Mouse (Mus musculus) myocyte (in vitro differentiated cells): ENCODE measurements around the gene Pcid2. TPM values are rescaled to one million over a fixed set of nuclear protein-coding genes. Genes with fewer than 3 reads are reported as not detected.
A peak's percentile ranks its signal among the peaks of the same experiment; 100 is the strongest.

Experiments used
- H3K27me3 ChIP-seq: one replicate; pipeline ENCODE4 v1.6.1; 2011; ENCODE audit not compliant: control insufficient read depth, insufficient read depth, insufficient read length
- H3K36me3 ChIP-seq: one replicate; pipeline ENCODE4 v1.6.1; 2011; ENCODE audit not compliant: control insufficient read depth, insufficient read depth
- H3K4me2 ChIP-seq: one replicate; pipeline ENCODE4 v1.6.1; 2011; ENCODE audit warnings: low read depth, control low read depth
- H3K4me3 ChIP-seq: one replicate; pipeline ENCODE4 v1.5.1; 2011; ENCODE audit warnings: mild to moderate bottlenecking, control low read depth, moderate library complexity
- H3K79me2 ChIP-seq: one replicate; pipeline ENCODE4 v1.6.1; 2011; ENCODE audit not compliant: control insufficient read depth, insufficient read depth
- H3ac ChIP-seq: one replicate; pipeline ENCODE4 v1.6.1; 2011; ENCODE audit not compliant: control insufficient read depth, insufficient read length
- CEBPB ChIP-seq: IDR thresholded peaks from 2 replicates; pipeline ENCODE4 v1.6.1; 2011; ENCODE audit warnings: mild to moderate bottlenecking, moderate library complexity; ENCODE audit not compliant: poor library complexity, insufficient read depth, severe bottlenecking
- E2F4 ChIP-seq: IDR thresholded peaks from one replicate; pipeline ENCODE4 v1.6.1; 2011; ENCODE audit warnings: mild to moderate bottlenecking, control low read depth, moderate library complexity; ENCODE audit not compliant: insufficient read depth
- MAX ChIP-seq: IDR thresholded peaks from one replicate; pipeline ENCODE4 v1.6.1; 2011; ENCODE audit warnings: low read depth, mild to moderate bottlenecking, control low read depth
- MYOD1 ChIP-seq, 3 experiments: IDR thresholded peaks; one replicate each; pipeline ENCODE4 v1.6.1; 2011; ENCODE audit warnings: control low read depth in 2 of 3, low read depth in 2 of 3, mild to moderate bottlenecking in 2 of 3, moderate library complexity in 1 of 3; ENCODE audit not compliant: insufficient read length in 2 of 3, control insufficient read depth in 1 of 3
- MYOG ChIP-seq, 3 experiments: IDR thresholded peaks; one replicate each; pipeline ENCODE4 v1.6.1; 2011; ENCODE audit warnings: control low read depth in 2 of 3, low read depth in 2 of 3, mild to moderate bottlenecking in 2 of 3; ENCODE audit not compliant: insufficient read length in 2 of 3, control insufficient read depth in 1 of 3, insufficient read depth in 1 of 3
- POLR2A ChIP-seq: IDR thresholded peaks from one replicate; pipeline ENCODE4 v1.6.1; 2011; ENCODE audit warnings: low read depth, mild to moderate bottlenecking, control low read depth, moderate library complexity; ENCODE audit not compliant: insufficient read length
- POLR2AphosphoS2 ChIP-seq: IDR thresholded peaks from one replicate; pipeline ENCODE4 v1.6.1; 2011; ENCODE audit warnings: low read depth, control low read depth; ENCODE audit not compliant: insufficient read length
- REST ChIP-seq: IDR thresholded peaks from one replicate; pipeline ENCODE4 v1.6.1; 2011; ENCODE audit warnings: mild to moderate bottlenecking, control low read depth, moderate library complexity; ENCODE audit not compliant: insufficient read depth, insufficient read length
- SRF ChIP-seq: IDR thresholded peaks from one replicate; pipeline ENCODE4 v1.6.1; 2011; ENCODE audit warnings: low read depth; ENCODE audit not compliant: control insufficient read depth, insufficient read length
- TCF12 ChIP-seq: IDR thresholded peaks from one replicate; pipeline ENCODE4 v1.6.1; 2011; ENCODE audit warnings: mild to moderate bottlenecking, control low read depth; ENCODE audit not compliant: poor library complexity, insufficient read depth, severe bottlenecking
- TCF3 ChIP-seq: IDR thresholded peaks from one replicate; pipeline ENCODE4 v1.6.1; 2011; ENCODE audit warnings: low read depth, control low read depth; ENCODE audit not compliant: insufficient read length
- USF1 ChIP-seq: IDR thresholded peaks from one replicate; pipeline ENCODE4 v1.6.1; 2011; ENCODE audit warnings: low read depth, mild to moderate bottlenecking, control low read depth, moderate library complexity
- polyA plus RNA-seq: library from polyadenylated mRNA; unstranded; fragments of >200 nt; fragmentation: generic; extraction: Trizol; gene quantifications from one replicate; pipeline ENCODE4 v1.2.1, GENCODE M21; 2012; ENCODE audit warnings: missing spikeins

Pcid2 gene
- polyA plus RNA-seq, result 19.5 TPM

DNA sequence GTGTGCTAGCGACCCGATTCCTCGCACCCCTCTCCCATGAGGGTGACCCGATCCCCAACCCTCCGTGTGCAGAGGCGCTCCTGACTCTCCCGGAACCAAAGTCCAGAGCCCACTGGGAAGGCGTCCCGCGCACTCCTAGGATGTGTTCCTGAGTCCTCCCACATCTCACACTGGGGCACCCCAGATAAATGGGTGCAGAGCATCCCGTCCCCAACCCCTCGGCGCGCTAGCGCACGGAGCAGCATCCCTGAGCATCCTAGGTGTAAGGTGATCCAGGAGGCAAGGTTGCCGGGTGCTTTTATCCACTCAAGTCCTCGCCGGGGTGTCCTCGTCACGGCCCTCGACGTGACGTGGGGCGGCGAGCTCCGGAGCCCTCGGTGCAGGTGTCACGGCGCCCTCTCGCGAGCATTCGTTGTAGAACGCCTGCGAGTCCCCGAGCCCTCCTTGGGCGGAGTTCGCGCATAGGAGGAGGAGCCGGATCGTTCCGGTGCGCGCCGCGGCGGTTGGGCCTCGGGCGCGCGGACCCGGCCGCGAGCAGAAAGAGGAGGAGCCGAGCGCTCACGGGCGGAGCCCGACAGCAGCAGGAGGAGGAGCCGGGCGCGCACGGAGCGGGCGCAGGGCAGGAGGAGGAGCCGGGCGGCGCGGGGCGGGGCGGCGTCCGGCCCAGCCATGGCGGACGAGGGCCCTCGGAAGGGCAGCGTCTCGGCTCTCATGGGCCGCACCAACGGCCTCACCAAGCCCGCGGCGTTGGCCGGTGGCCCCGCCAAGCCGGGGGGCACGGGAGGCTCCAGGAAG, at the start of gene Pcid2, which contains the start of gene Cul4a:
Gene Pcid2, minus strand, starts transcription at position 373 of the 795 bp plus-strand sequence.
Gene Cul4a, plus strand, starts transcription at position 535 of the 795 bp plus-strand sequence.
- Histone ChIP-seq H3K4me2 (peak within 1 kb of the TSS; percentile 99), H3K4me3 (peak within 1 kb of the TSS; percentile 86), H3K27me3 (no peaks in the 10 kb centered on the region), H3K36me3 (no peaks in the 10 kb centered on the region), H3ac (peak within 1 kb of the TSS; percentile 72), H3K79me2 (peaks cover 74% of the 10 kb centered on the region)
- TF ChIP-seq MYOG (IDR thresholded peaks at IDR 0.05; ENCODE audit: control insufficient read depth in 1 of 3, insufficient read depth in 1 of 3, insufficient read length in 2 of 3, low read depth in 2 of 3) (peak in 1 of 3 experiments; percentile 32), POLR2AphosphoS2 (peak; percentile 82), E2F4 (no peak), POLR2A (peak; percentile 91)

DNA sequence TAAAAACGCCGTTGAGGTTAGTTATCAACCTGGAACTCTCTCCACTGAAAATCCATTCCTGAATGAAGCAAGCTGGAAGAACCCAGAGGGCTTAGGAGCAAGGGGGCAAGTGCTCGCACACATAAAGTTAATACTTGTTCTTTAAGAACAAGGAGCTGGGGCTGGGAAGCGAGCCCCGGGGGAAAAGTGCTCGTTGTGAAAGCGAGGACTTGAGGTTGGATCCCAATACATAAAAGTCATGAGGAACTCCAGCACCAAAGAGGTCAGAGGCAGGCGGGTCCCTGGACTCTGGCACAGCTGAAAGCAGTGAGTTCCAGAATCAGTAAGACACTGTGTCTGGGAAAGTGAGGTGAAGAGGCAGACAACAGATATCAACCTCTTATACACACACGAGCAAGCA, 48.8 kb upstream of the Pcid2 start:
- no peak overlapping the region for H3ac ChIP-seq
- H3K36me3 ChIP-seq, result peaks cover 8% of the 10 kb centered on the region
- peaks cover 4% of the 10 kb centered on the region for H3K79me2 ChIP-seq
- TF ChIP-seq MYOG (IDR thresholded peaks at IDR 0.05; ENCODE audit: control insufficient read depth in 1 of 3, insufficient read depth in 1 of 3, insufficient read length in 2 of 3, low read depth in 2 of 3), result no peak
- H3K4me2 ChIP-seq, result no peak overlapping the region
- H3K4me3 ChIP-seq, result no peak overlapping the region
- H3K27me3 ChIP-seq, result no peaks in the 10 kb centered on the region

DNA sequence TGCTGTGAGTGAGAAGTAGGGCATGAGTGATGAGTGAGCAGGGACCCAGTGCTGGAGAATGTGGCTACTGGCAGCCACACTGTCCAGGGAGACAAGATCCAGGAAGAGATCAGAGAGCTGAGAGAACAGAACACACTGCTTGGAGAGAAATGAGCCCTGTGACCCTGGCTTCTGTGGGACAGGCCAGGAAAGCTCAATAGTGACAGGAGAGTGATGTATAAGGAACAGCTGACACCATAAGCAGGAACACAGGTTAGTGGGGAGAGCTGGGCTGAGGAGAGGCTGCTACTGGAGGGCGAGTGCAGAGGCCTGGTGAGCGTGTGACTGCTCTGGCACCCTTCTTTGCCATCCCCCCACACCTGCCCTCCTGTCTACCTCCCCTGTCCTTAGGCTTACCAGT, 45.7 kb upstream of the Pcid2 start:
- no peak overlapping the region for H3K4me3 ChIP-seq
- no peak for TF ChIP-seq USF1
- peak in 1 of 3 experiments; percentile 16 for TF ChIP-seq MYOG (IDR thresholded peaks at IDR 0.05; ENCODE audit: control insufficient read depth in 1 of 3, insufficient read depth in 1 of 3, insufficient read length in 2 of 3, low read depth in 2 of 3)
- TF ChIP-seq POLR2A, result no peak
- no peak for TF ChIP-seq CEBPB
- TF ChIP-seq TCF3, result no peak
- no peak for TF ChIP-seq TCF12
- no peak for TF ChIP-seq SRF
- TF ChIP-seq MYOD1 (IDR thresholded peaks at IDR 0.05; ENCODE audit: control insufficient read depth in 1 of 3, insufficient read length in 2 of 3, low read depth in 2 of 3), result peak in 2 of 3 experiments; percentile 31 to 60
- TF ChIP-seq MAX, result no peak
- TF ChIP-seq E2F4, result no peak
- TF ChIP-seq POLR2AphosphoS2, result peak; percentile 27
- TF ChIP-seq REST, result no peak
- H3ac ChIP-seq, result no peak overlapping the region
- H3K36me3 ChIP-seq, result peaks cover 8% of the 10 kb centered on the region
- no peaks in the 10 kb centered on the region for H3K27me3 ChIP-seq
- no peak overlapping the region for H3K4me2 ChIP-seq
- no peaks in the 10 kb centered on the region for H3K79me2 ChIP-seq

DNA sequence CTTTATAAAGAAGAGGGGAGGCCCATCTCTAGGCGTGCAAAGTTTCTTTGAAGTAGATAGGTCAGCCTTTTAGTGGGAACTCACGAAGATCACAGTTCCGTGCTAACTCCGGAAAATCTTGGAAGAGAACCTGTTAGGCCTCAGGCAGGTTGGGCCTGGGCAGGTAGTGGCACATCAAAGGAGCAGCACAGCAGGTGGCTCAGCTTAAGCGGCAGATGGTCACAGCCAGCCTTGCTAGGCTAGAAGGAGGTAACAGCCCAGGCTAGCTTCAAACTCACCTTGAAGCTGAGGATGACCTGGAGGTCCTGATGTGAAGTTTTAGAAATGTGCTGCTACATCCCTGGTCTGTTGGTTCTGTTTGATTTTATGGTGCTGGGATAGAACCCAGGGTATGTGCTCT, 44.6 kb upstream of the Pcid2 start:
- H3K36me3 ChIP-seq, result peaks cover 8% of the 10 kb centered on the region

DNA sequence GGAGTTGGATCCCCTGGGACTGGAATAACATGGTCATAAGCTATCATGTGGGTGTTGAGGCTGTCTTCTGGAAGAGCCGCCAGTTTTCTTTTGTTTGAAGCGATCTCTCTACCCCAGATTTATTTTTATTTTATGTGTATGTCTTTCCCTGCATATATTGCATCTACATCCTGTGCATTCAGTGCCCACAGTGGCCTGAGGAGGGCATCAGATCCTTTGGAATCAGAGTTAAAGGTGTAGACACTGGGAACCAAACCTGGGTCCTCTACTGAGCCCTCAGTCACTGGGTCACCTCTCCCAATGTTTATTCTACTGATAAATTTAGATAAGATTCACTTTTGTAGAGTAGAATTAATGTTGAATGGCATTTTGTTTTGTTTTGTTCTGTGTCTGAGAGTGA, 44.0 kb upstream of the Pcid2 start:
- Histone ChIP-seq H3K4me2 (no peak overlapping the region), H3ac (no peak overlapping the region), H3K79me2 (no peaks in the 10 kb centered on the region), H3K27me3 (no peaks in the 10 kb centered on the region), H3K4me3 (no peak overlapping the region), H3K36me3 (peaks cover 8% of the 10 kb centered on the region)
- TF ChIP-seq MYOG (IDR thresholded peaks at IDR 0.05; ENCODE audit: control insufficient read depth in 1 of 3, insufficient read depth in 1 of 3, insufficient read length in 2 of 3, low read depth in 2 of 3), result no peak
- TF ChIP-seq USF1, result no peak
- TF ChIP-seq CEBPB, result no peak
- TF ChIP-seq TCF3, result no peak
- no peak for TF ChIP-seq SRF
- TF ChIP-seq E2F4, result no peak
- no peak for TF ChIP-seq MAX
- TF ChIP-seq POLR2AphosphoS2, result no peak
- TF ChIP-seq POLR2A, result no peak
- TF ChIP-seq TCF12, result no peak
- TF ChIP-seq REST, result no peak
- no peak for TF ChIP-seq MYOD1 (IDR thresholded peaks at IDR 0.05; ENCODE audit: control insufficient read depth in 1 of 3, insufficient read length in 2 of 3, low read depth in 2 of 3)

More for the DNA sequence above, 44.6 kb upstream of the Pcid2 start:
- no peaks in the 10 kb centered on the region for H3K79me2 ChIP-seq
- no peak overlapping the region for H3K4me3 ChIP-seq
- TF ChIP-seq USF1 (no peak), TCF3 (no peak), POLR2A (no peak), REST (no peak), E2F4 (no peak), POLR2AphosphoS2 (no peak), TCF12 (no peak), MAX (no peak), SRF (no peak), MYOG (IDR thresholded peaks at IDR 0.05; ENCODE audit: control insufficient read depth in 1 of 3, insufficient read depth in 1 of 3, insufficient read length in 2 of 3, low read depth in 2 of 3) (no peak), MYOD1 (IDR thresholded peaks at IDR 0.05; ENCODE audit: control insufficient read depth in 1 of 3, insufficient read length in 2 of 3, low read depth in 2 of 3) (no peak), CEBPB (no peak)
- H3K4me2 ChIP-seq, result no peak overlapping the region
- H3ac ChIP-seq, result no peak overlapping the region
- H3K27me3 ChIP-seq, result no peaks in the 10 kb centered on the region
